Mouse (Mus musculus): ENCODE measurements around the gene Mdm1. TPM values are rescaled to one million over a fixed set of nuclear protein-coding genes. Genes with fewer than 3 reads are reported as not detected.
"Not testable (repeated sequence)": the region's sequence is repeated elsewhere in the genome, so short reads cannot be mapped to it uniquely, and the experiment has no call there.

The Mdm1 gene
- total RNA-seq, 2 experiments from 2014 or later: 11.0 to 13.1 TPM

DNA sequence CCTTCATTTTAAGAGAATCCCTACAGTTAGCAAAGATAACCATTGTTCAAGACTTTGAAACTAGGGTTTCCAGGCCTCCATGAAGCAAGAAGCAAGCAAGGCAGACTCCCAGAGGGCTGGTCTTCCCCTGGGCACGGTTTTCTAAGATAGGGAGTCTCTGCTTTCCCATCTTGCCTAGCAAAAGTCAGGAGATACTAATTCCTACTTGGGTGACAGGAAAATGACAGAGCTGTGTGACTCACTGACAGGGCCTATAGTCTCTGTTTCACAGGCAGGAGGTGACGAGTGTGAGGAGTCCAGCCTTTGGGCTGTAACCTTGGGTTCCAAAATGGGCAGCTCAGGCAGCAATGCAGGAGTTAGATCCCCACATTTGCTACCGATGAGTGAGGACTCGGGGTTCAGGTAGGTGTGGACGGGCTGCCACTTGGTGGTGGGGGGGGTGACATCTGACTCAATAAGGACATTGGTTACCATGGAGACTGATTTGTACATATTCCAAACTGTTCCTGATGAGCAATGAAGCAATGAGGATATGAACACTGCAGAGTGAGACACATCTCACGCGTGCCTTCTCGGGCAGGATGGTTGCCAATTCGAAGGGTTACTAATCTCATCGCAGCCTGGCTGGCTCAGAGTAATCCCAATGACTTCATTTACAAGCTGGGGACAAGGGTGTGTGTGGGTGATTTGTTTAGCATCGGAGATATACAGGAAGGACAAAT, 19.0 kb upstream of the Mdm1 start:
- DNase-seq (ENCODE audit: low spot score in 2 of 2): no peak

DNA sequence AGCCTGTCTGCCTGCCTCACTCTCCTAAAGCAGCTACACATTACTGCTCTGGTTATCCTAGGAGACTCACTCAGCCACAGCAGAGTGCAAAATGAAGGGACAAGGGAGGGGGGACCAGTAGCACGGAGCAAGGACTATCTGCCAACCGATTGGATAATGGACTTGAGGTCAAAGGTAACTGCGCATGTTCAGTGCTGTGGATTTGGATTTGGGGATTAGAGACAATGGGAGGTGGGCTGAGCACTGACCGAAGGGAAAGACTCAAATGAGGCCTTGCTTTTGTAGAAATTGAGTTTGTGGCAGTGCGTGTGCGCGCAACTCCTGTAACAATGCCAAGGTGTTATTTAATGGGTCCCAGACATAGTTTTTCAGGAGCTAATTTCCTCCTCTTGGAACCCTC, 16.4 kb upstream of the Mdm1 start:
- no peak for DNase-seq (ENCODE audit: low spot score in 2 of 2)

DNA sequence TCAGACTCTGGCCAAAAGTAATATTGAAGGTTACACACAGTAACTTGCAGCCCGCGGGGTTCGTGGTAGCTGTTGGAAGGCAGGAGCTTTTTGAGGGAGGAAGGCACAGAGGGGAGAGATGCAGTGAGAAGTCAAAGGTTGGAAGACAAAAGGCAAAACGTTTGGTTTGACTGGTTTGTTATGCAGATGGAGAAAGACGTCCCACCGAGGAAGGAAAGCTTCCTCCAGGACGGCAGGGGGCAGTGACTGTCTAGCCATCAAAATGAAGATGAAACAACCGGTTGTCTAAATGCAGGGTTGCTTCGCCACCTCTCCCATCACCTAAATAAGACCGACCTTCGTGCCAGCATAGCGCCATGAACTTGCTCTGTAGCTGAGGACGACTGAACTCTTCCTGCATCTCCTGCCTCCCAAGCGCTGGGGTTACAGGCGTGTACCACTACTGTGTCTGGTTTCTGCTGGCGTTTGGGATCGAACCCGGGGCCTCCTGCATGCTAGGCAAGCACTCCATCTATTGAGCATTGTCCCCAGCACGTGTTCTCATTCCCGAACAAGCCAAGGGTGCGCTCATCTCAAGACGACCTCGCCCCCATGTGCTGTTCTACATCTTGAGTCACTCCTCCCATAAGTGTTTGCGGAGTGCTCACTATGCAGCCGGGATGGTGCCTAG, 15.7 kb upstream of the Mdm1 start:
- no peak for DNase-seq (ENCODE audit: low spot score in 2 of 2)

DNA sequence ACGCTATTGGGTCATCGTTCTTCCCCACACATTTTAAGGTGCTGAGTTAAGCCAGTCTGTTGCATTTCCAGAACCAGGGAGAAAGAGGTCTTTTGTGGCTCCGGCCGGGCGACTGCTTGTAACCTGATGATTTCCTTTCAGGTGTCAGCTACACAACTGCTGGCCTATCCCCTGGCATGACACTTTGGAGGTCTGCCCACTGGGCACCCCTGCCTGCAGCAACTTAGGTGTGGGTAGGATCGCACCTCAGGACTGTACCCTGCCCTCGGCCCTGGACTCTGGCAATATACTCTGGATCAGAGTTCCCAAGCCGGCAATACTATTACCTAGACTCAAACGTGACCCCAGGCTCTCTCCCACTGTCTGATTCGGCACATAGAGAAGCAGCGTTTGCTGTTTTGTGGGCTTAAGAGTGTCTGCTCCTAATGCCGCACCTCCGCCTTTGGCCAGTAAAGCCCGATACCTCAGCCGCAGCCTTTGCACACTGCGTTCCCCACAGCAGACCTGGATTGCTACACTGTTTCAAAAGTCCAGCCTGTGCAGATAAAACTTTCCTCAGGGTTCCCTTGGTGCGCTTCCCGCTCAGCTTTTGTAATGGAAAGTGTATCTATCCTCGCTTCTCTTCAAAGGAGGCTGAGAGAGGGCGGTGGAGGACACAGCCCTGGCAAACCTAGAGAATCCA, 12.5 kb upstream of the Mdm1 start:
- no peak for DNase-seq (ENCODE audit: low spot score in 2 of 2)

DNA sequence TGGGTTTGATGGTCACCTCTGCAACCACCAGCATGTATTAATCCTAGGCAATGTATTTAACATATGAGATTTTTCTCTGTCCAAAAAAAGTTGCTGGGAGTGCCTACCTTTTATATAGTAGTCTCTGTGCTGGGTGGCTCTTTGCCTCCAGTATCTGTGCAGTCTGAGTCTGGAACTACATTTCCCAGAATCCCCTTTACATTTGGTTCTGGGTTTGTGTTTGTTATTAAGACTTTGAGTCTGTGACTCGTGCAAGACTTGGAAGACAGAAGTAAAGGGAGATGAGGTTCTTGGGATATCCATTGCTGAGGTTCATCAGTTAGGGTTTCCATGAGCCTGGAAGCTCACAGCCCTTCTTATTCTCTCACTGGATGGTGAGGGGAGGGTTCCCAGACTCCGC, 11.6 kb upstream of the Mdm1 start:
- no peak for DNase-seq (ENCODE audit: low spot score in 2 of 2)

DNA sequence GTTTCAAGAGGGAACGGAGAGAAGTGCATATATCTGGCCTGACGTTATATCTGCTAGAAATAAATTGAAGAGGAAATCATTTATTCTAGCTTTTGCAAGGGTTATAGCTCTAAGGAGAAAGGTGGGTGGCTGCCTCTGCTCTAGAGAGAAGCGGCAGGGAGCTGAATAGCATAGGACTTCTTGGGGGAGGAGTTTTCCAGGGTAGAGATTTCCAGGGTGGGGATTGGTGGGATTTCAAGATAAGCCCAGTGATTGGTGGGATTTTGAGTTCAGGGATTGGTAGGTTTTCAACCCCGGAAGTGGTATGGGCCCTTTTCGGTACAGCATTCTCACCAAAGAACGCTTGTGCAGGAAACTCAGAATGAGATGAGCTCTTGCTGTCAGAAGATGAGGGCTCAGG, 8.6 kb upstream of the Mdm1 start:
- DNase-seq (ENCODE audit: low spot score in 2 of 2): no peak

DNA sequence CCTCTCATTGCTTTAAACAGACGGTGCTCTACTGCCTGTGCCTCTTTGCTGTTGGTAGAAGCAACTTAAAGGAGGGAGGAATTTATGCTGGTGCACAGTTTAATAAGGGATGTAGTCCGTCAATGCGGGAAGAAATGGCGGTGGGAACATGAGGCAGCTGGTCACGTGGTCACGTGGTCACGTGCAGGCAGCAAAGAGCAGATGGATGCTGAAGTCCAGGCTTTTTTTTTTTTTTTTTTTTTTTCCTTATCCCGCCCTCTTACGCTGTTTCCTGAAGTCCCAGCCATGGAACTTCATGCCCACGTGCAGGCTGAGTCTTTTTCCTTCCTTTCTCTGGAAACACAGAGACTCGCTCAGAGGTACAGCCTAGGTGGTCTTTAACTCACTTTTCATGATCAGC, 3.1 kb upstream of the Mdm1 start:
- DNase-seq (ENCODE audit: low spot score in 2 of 2): no peak

DNA sequence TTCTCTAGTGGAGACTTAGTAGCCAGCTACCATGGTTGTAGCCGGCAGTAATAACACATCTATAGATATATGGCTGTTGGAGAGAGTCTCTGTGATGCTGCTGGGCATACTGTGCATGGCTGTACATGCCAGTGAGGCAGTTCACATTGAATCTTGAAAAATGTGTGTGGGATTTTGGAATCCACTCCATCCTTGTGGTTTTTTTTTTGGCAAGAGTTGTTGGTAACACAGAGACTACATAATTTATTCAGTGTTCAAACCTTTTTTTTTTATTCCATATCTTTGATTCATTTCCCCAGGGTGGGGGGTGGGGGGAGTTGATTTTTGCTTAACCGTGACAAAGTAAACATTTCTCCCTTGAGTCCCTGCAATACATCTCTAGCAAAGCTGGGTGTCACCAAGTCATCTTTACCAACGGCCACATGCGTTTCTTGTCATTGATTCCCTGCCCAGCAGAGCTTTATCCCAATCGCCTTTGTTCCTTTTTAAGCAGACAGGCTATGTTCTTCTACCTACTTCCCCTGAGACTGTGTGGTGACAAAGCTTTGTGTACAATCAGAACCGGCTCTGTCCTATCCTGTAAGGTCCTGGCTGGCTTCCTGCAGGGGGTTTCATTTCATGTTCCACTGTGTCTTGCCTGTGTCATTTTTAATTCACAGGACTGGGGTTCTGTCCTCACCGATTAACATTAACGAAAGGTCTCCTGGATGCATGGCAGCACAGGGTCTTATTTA, 1.6 kb upstream of the Mdm1 start:
- DNase-seq (ENCODE audit: low spot score in 2 of 2): no peak

DNA sequence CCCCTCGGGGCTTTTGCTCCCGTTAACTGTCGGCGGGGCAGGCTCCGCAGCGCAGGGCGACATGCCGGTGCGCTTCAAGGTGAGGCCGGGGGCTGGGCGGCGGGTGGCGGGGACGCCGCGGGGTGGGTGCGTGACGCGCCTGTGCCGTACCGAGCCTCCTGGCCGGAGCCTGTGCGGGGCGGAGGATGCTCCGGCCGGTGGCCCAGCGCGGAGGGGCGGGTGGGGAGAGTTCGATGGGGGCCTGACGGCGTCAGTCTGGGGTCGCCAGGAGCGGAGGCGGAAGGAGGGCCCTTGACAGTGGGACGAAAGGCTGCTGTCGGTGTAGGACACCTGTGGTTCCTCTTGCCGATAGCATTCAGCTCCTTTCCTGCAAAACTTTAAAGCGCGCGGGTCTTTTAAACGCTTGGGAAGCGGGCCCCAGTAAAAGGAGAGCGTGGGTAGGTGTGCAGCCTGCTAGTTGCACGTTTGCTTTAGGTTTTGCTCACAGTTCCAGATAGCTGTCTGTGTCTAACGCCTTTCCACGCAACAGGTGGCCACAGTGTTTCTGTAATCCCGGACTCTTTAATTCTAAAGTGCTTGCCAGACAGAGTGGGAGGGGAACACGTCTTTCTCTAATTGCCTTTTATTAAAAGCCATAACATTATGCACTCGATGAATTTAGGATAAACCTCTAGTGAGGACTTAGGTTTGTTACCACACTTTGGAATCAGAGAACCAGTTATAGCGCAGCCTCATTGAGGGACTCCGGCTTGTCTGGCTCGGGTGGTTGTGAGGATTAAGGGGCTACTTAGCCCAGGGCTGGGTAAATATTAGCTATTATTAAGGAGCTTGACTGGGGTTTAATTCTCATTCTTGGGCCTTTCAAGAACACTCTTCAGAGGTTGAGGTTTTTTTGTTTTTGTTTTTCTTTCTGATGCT, 532 bp downstream of the Mdm1 start:
- DNase-seq (ENCODE audit: low spot score in 2 of 2): peak; percentile 11 to 57

DNA sequence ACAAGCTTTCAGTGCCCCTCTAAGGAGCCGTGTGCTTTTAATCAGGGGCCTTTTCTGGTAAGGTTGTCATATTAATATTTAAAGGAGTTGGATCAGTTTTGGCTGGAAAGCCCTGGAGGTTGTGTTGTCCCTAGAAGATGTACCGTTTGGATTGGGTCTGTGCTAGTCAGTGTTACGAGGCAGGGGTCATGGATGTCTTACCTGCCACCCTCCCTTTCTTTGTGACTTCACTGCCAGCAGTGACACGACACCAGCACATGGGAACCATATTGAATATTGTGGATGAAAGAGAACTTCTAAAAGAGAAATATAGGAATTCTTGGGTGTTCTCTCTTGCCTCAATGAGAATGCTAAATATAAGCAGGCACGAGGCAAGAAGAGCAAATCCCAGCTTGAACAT, 7.8 kb downstream of the Mdm1 start:
- DNase-seq (ENCODE audit: low spot score in 2 of 2): no peak

DNA sequence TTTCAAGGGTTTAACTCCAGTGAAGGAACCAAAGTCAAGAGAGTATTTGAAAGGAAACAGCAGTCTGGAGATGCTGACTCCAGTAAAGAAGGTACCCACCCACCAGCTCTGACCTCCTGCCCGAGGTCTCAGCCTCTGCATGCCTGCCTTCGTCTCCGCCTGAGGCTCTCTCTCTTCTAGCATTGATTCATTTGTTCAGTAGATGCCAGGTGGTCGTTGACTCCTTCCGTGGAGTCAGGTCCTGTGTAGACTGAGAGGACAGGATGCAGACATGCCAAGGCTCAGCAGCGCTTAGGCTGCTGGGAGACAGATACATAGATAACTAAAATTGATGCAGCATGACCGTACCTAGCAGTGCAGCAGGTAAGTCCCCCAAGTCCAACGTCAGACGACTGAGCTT, 9.3 kb downstream of the Mdm1 start:
- no peak for DNase-seq (ENCODE audit: low spot score in 2 of 2)

DNA sequence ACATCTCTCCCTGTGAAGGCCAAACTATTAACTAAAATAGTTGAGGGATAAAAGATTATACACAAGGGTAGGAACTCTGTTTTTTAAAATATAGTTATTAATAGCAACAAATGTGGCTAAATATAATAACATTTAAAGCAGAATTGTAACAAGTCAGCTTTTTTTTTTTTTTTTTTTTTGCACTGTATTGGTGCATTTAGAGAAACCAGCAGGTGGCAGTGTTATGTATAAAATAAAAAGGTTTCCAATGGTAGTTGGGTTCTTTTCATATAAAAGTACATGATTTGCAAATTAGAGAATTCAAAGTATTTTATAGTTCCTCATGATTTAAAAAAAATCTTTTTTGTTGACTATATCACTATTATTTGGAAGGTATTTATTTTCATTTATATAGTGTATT, 14.3 kb downstream of the Mdm1 start:
- DNase-seq (ENCODE audit: low spot score in 2 of 2): peak in 1 of 2 experiments; percentile 34

DNA sequence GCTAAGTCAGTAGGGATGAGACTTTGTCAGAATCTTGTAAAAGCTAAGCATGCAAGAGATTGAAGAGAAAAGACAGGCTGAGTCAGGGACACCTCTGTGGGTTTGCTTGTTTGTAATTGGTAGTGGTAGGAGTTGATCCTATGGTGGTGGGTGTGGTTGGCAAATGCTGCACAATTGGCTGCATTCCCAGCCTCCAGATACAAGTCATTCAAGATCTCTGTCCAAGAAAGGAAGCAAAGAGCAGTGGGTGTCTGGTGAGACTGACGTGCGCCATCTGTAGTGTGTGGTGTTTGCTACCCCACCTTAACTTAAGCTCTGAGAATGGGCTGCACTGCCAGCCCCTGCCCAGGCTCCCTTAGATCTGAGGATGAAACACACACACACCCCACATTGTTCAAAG, 19.5 kb downstream of the Mdm1 start:
- peak; percentile 14 to 42 for DNase-seq (ENCODE audit: low spot score in 2 of 2)

DNA sequence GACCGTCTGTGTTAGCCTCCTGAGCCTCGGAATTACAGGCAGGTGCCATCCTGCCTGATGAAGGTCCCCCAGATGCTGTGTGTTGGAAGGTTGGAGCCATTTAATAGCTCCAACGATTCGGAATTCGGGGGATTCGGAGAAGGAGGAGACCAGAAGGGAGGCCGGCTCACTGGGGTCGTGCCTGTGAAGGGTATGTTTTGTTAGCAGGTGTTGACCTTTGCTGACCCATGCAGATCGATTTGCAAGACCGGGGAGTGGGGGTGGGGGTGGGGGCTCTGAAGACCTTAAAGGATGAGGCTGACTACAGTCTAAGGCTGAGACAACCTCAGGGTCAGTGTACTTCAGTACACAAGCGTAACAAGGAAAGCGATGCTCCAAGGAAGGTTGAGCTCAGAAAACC, 27.6 kb downstream of the Mdm1 start:
- no peak for DNase-seq (ENCODE audit: low spot score in 2 of 2)

DNA sequence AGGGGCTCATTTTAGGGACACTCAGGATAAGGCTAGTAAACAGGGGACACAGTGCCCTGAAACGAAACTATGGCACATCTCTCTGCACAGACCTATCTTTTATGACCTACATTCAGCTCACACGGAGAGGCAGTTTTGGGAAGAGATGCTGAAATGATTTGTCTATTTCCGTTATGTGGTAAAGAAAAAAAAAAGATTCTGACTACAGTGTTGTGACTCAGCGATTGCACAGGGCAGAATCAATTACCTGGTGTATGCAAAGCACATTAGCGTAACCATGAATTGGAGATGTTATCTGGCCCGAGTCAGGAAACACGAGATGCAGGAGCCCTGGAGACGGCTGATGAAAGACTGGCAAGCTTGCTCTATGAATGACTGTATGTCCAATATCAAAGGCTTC, 30.8 kb downstream of the Mdm1 start:
- DNase-seq (ENCODE audit: low spot score in 2 of 2): no peak

DNA sequence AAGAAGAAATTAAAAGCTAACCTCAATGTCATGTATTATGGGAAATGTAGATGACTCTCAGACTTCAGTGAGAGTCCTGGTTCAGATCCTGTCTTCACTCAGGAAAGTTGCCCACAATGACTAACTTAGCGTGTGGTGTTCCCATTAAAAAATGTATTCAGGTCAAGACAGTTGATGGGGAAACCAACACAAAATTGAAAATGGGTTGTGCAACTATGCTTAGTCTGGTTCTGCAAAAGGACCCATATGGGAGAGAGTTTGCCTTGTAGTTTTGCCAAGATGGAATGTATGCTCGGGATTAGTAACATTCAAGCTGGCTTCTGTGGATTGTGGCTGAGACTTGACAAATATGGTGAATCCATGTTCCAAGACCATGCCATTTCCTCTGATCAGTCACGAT, 31.3 kb downstream of the Mdm1 start:
- no peak for DNase-seq (ENCODE audit: low spot score in 2 of 2)

DNA sequence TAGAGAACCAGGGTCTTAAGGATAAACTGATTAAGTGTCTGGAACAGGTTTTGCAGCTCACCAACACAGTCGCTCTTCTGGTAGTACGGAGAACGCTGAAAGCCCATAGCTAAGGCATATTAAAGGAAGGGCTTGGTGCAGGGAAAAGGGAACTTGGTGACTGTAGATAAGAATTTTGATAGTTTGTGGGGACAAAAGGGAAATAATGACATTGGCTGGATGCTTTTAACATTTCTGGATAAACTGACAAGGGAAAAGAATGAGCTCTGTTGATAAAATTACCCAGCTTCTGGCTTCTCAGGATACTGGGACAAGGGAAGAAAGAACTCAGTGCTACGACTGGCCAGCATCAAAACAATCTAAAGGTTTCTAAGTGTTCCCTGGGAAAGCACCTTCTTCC, 33.9 kb downstream of the Mdm1 start:
- DNase-seq (ENCODE audit: low spot score in 2 of 2): not testable (repeated sequence)

DNA sequence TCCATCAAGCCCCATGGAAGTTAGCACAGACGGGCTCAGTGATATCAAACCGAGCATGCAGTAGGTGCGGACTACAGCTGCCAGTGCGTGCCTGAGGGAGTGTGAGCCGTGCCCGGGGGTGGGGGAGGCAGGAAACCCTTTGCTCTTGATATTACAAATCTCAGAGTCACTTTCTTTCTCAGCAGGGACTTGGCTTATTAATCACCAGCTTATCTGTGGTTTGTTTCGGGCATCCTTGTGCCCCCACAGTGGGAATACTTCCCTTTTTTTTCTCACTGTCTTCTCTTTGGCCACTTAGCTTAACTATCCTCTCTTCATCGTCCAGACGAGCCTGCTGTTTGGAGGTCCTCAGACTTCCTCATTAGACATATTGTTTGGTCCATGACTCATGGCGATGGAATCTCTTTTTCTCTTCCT, 37.1 kb downstream of the Mdm1 start:
- DNase-seq (ENCODE audit: low spot score in 2 of 2): no peak

DNA sequence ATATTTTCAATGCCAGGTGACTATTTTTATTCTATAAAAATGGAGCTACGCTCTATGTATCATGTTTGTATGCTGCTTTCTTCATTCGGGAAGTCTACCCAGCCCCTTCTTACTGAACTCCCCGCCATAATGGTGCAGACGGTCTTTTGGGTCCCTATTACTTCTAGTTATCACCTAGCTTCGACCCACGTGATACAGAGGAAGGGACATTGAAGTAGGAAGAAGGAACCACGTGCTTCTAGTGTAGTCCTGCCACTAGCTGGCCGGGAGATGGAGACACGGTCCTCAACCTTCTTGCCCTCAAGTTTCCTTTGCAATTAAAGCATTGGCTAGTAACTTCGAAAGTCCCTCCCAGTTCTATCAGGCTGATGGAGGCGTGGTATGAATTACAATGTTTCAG, 37.7 kb downstream of the Mdm1 start:
- DNase-seq (ENCODE audit: low spot score in 2 of 2): no peak

DNA sequence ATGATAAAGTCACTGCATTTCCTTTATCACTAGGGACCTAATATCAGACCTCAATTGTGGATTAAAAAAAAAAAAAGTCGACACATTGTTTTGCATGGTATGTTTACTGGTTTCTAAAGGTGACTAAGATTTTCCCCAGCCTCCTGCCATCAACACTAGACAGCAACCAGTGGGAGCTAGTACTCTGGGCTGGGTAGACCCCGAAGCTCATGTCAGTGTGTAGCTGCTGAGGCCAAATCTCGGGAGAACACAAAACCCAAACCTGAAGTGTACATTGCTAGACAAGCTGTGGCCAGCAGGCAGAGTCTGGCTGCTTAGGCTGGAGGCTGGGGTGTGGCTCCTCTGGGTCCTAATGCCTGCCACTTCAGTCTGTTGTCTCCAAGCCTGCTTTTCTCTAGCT, 53.5 kb downstream of the Mdm1 start:
- DNase-seq (ENCODE audit: low spot score in 2 of 2): not testable (repeated sequence)

DNA sequence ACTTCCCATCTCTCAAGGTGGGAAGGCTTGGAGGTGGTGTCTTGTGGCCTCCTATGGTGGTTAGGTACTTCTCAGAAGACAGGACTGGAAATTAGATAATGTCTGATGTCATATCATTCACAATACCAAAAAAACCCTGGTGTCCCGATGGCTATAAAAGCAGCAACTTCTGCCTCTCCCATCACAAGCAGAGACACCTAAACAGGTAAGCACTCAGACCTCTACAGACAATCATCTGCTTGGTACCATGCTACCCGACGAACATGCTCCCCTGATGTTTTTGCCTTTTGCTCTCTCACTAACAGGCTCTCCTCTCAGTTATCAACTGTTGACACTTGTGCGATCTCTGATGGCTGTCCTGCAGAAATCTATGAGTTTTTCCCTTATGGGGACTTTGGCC, 63.0 kb downstream of the Mdm1 start, which contains the start of gene Il22:
Gene Il22, plus strand, starts transcription at position 301 of the 400 bp plus-strand sequence.
- no peak for DNase-seq (ENCODE audit: low spot score in 2 of 2)

Measured in layer of hippocampus, postnatal 14 days (tissue).